8 mouse cellular contexts compared by ENCODE assay signal in genomic region chr16:30586935-30587493, GRCm38 (mm10). TPM values are rescaled to one million over a fixed set of nuclear protein-coding genes. Genes with fewer than 3 reads are reported as not detected.
DNase-seq lines count a peak whose midpoint lies in the region; ATAC-seq and TF ChIP-seq lines count a peak whose summit lies in the region.

No protein-coding gene starts in this region.

- H3K4me2 ChIP-seq in kidney, embryonic 16.5 days (replicated peaks; ENCODE audit: low read depth, low read length) = peak overlapping the region; percentile 97
- peak overlapping the region; percentile 73 for H3K4me2 ChIP-seq in intestine, embryonic 15.5 days (replicated peaks)
- H3K4me2 ChIP-seq in myocyte (ENCODE audit: low read depth) = peak overlapping the region; percentile 99

- peak overlapping the region; percentile 78 for H3K9ac ChIP-seq in kidney, embryonic 16.5 days (replicated peaks; ENCODE audit: low read length)
- H3K9ac ChIP-seq in intestine, embryonic 15.5 days = peak overlapping the region; percentile 73

- no peaks in the 10 kb centered on the region for H3K9me3 ChIP-seq in kidney, embryonic 16.5 days (ENCODE audit: low read length)
- H3K9me3 ChIP-seq in embryonic facial prominence, embryonic 10.5 days = no peaks in the 10 kb centered on the region
- H3K9me3 ChIP-seq in intestine, embryonic 15.5 days = no peaks in the 10 kb centered on the region

- peaks cover 36% of the 10 kb centered on the region for H3K79me2 ChIP-seq in myocyte (ENCODE audit: control insufficient read depth, insufficient read depth)

- peak overlapping the region; percentile 60 for H3K27ac ChIP-seq in kidney, embryonic 16.5 days (ENCODE audit: low read length)
- H3K27ac ChIP-seq in embryonic facial prominence, embryonic 10.5 days (replicated peaks) = peak overlapping the region; percentile 93
- H3K27ac ChIP-seq in intestine, embryonic 15.5 days = peak overlapping the region; percentile 20; the same call in 1 of the 2 replicates

- H3ac ChIP-seq in myocyte (ENCODE audit: control insufficient read depth, insufficient read length) = peak overlapping the region; percentile 65

- peaks cover 32% of the 10 kb centered on the region for H3K36me3 ChIP-seq in kidney, embryonic 16.5 days (ENCODE audit: insufficient read depth, low read length)
- peaks cover 38% of the 10 kb centered on the region for H3K36me3 ChIP-seq in embryonic facial prominence, embryonic 10.5 days (replicated peaks)
- H3K36me3 ChIP-seq in intestine, embryonic 15.5 days = peaks cover 20% of the 10 kb centered on the region
- H3K36me3 ChIP-seq in myocyte (ENCODE audit: control insufficient read depth, insufficient read depth) = peaks cover 33% of the 10 kb centered on the region

- no peak for ATAC-seq in kidney, embryonic 16.5 days (ENCODE audit: low FRiP score, low TSS enrichment)
- peak; percentile 37 for ATAC-seq in intestine, embryonic 15.5 days

- peak overlapping the region; percentile 85 for H3K4me3 ChIP-seq in kidney, embryonic 16.5 days (ENCODE audit: low read length)
- peak overlapping the region; percentile 87 for H3K4me3 ChIP-seq in embryonic facial prominence, embryonic 10.5 days
- peak overlapping the region; percentile 73 for H3K4me3 ChIP-seq in intestine, embryonic 15.5 days (replicated peaks)
- H3K4me3 ChIP-seq in myocyte = peak overlapping the region; percentile 80

- peaks cover 12% of the 10 kb centered on the region for H3K4me1 ChIP-seq in kidney, embryonic 16.5 days (ENCODE audit: insufficient read depth, low read length)
- H3K4me1 ChIP-seq in embryonic facial prominence, embryonic 10.5 days = peaks cover 16% of the 10 kb centered on the region
- H3K4me1 ChIP-seq in intestine, embryonic 15.5 days (replicated peaks) = no peaks in the 10 kb centered on the region

- no peak for TF ChIP-seq POLR2A in myocyte (IDR thresholded peaks at IDR 0.05; ENCODE audit: insufficient read length, low read depth)

- no peaks in the 10 kb centered on the region for H3K27me3 ChIP-seq in kidney, embryonic 16.5 days (ENCODE audit: insufficient read depth, low read length)
- no peaks in the 10 kb centered on the region for H3K27me3 ChIP-seq in embryonic facial prominence, embryonic 10.5 days (replicated peaks; ENCODE audit: low read depth, poor library complexity, severe bottlenecking)
- no peaks in the 10 kb centered on the region for H3K27me3 ChIP-seq in intestine, embryonic 15.5 days (replicated peaks)
- H3K27me3 ChIP-seq in myocyte (ENCODE audit: control insufficient read depth, insufficient read depth, insufficient read length) = no peaks in the 10 kb centered on the region

- no peak for DNase-seq in kidney, postnatal 25 days
- DNase-seq in embryonic facial prominence, embryonic 10.5 days (ENCODE audit: low spot score) = no peak
- DNase-seq in left cerebral cortex, adult 11 months (ENCODE audit: low spot score) = no peak
- no peak for DNase-seq in embryo, embryonic 10 days (ENCODE audit: low spot score)
- DNase-seq in T-cell, adult 2 months (ENCODE audit: low spot score) = no peak

- WGBS in kidney, embryonic 16.5 days = 3% methylated on average over 19 of the region's 19 CpGs
- WGBS in embryonic facial prominence, embryonic 10.5 days = 3% methylated on average over 19 of the region's 19 CpGs
- WGBS in intestine, embryonic 15.5 days = 2% methylated on average over 19 of the region's 19 CpGs

TF ChIP-seq in myocyte, 11 proteins besides CTCF, POLR2A, EP300 and RAD21:
- no peak for TF ChIP-seq POLR2AphosphoS2 (IDR thresholded peaks at IDR 0.05; ENCODE audit: insufficient read length, low read depth)
- no peak for TF ChIP-seq MYOD1 (IDR thresholded peaks at IDR 0.05; ENCODE audit: control insufficient read depth in 1 of 3, insufficient read length in 2 of 3, low read depth in 2 of 3)

RNA-seq across cellular contexts. Expression of gene Lsg1, which starts 0.4 kb away (rescaled TPM):
- 62.2 and 69.0 TPM in 2 replicates for polyA plus RNA-seq in kidney, embryonic 16.5 days (2015; fragmentation: Nextera tagmentation; extraction: Ambion mirVana)
- 87.1 and 95.3 TPM in 2 replicates for polyA plus RNA-seq in embryonic facial prominence, embryonic 10.5 days (2016; fragmentation: Nextera tagmentation; extraction: Ambion mirVana)
- polyA plus RNA-seq in intestine, embryonic 15.5 days (2015; fragmentation: Nextera tagmentation; extraction: Ambion mirVana) = 55.2 and 57.3 TPM in 2 replicates
- 26.2 TPM for polyA plus RNA-seq in myocyte (2012; fragmentation: generic; extraction: Trizol)

RNA-seq across cellular contexts. Expression of gene Fam43a, which starts 12.5 kb away (rescaled TPM):
- 25.2 and 26.0 TPM in 2 replicates for polyA plus RNA-seq in kidney, embryonic 16.5 days (2015; fragmentation: Nextera tagmentation; extraction: Ambion mirVana)
- polyA plus RNA-seq in embryonic facial prominence, embryonic 10.5 days (2016; fragmentation: Nextera tagmentation; extraction: Ambion mirVana) = 23.2 and 24.1 TPM in 2 replicates
- 12.1 and 12.5 TPM in 2 replicates for polyA plus RNA-seq in intestine, embryonic 15.5 days (2015; fragmentation: Nextera tagmentation; extraction: Ambion mirVana)
- 0.77 TPM for polyA plus RNA-seq in myocyte (2012; fragmentation: generic; extraction: Trizol)

RNA-seq across cellular contexts. Expression of gene Tmem44, which starts 36.4 kb away (rescaled TPM):
- 16.8 and 19.7 TPM in 2 replicates for polyA plus RNA-seq in kidney, embryonic 16.5 days (2015; fragmentation: Nextera tagmentation; extraction: Ambion mirVana)
- 25.1 and 25.2 TPM in 2 replicates for polyA plus RNA-seq in embryonic facial prominence, embryonic 10.5 days (2016; fragmentation: Nextera tagmentation; extraction: Ambion mirVana)
- polyA plus RNA-seq in intestine, embryonic 15.5 days (2015; fragmentation: Nextera tagmentation; extraction: Ambion mirVana) = 9.1 and 10.0 TPM in 2 replicates
- 1.1 TPM for polyA plus RNA-seq in myocyte (2012; fragmentation: generic; extraction: Trizol)

Comparison
In these comparisons a context has a peak if more than half of its experiments do, and no peak if none do; other contexts are left out.
1. H3K27ac ChIP-seq: peak in every context shown above with its lines; median percentile 93 in embryonic facial prominence, embryonic 10.5 days; 60 in kidney, embryonic 16.5 days; 20 in intestine, embryonic 15.5 days.